Mouse (Mus musculus) G1E (cell line): ENCODE measurements around the gene Map3k5.

ENCODE experiments used
- CTCF ChIP-seq: IDR thresholded peaks from 2 replicates; pipeline ENCODE4 v1.5.1; 2012; ENCODE audit warnings: low read depth, low read length, inconsistent platforms, mixed read lengths
- GATA1 ChIP-seq: IDR thresholded peaks from 2 replicates; pipeline ENCODE4 v1.6.1; 2012; ENCODE audit warnings: borderline replicate concordance, low read length, inconsistent platforms, mixed read lengths
- TAL1 ChIP-seq: conservative IDR thresholded peaks from 2 replicates; pipeline ENCODE4 v1.6.1; 2012; ENCODE audit warnings: low read depth, low read length, inconsistent platforms, mixed read lengths

GRCm38 (mm10) chr10:19954572-19954971 lies 20.3 kb downstream of the Map3k5 start:
- TF ChIP-seq CTCF (no peak), TAL1 (no peak), GATA1 (no peak)
